Mouse (Mus musculus) ES-Bruce4 (cell line): ENCODE measurements around the gene Zfp276. TPM values are rescaled to one million over a fixed set of nuclear protein-coding genes. Genes with fewer than 3 reads are reported as not detected.

Experiments
- H3K27ac ChIP-seq: 2 replicates; pipeline ENCODE4 v1.5.1; 2012; ENCODE audit warnings: low read length, inconsistent platforms; ENCODE audit not compliant: insufficient read depth
- H3K27me3 ChIP-seq: 2 replicates; pipeline ENCODE4 v1.6.1; 2012; ENCODE audit warnings: mild to moderate bottlenecking, low read length, inconsistent platforms; ENCODE audit not compliant: control insufficient read depth, poor library complexity, insufficient read depth, severe bottlenecking
- H3K36me3 ChIP-seq: 2 replicates; pipeline ENCODE4 v1.6.1; 2012; ENCODE audit warnings: inconsistent platforms, mild to moderate bottlenecking, low read length, moderate library complexity; ENCODE audit not compliant: control insufficient read depth, poor library complexity, insufficient read depth, severe bottlenecking
- H3K4me1 ChIP-seq: one replicate; pipeline ENCODE4 v1.8.1; 2011; ENCODE audit warnings: low read length; ENCODE audit not compliant: control insufficient read depth, insufficient read depth
- H3K4me3 ChIP-seq: 2 replicates; pipeline ENCODE4 v1.5.1; 2011; ENCODE audit warnings: low read depth, mild to moderate bottlenecking, low read length
- H3K9ac ChIP-seq: 2 replicates; pipeline ENCODE4 v1.6.1; 2012; ENCODE audit warnings: low read depth, mild to moderate bottlenecking, inconsistent platforms; ENCODE audit not compliant: poor library complexity, severe bottlenecking
- H3K9me3 ChIP-seq: replicated peaks from 2 replicates; pipeline ENCODE4 v1.6.1; 2012; ENCODE audit warnings: mild to moderate bottlenecking, low read length, inconsistent platforms; ENCODE audit not compliant: control insufficient read depth, poor library complexity, insufficient read depth, severe bottlenecking
- CTCF ChIP-seq: IDR thresholded peaks from one replicate; pipeline ENCODE4 v1.8.1; 2011; ENCODE audit warnings: low read depth, low read length
- EP300 ChIP-seq: IDR thresholded peaks from 2 replicates; pipeline ENCODE4 v1.6.1; 2011; ENCODE audit warnings: low read depth, low read length; ENCODE audit not compliant: insufficient read depth
- POLR2A ChIP-seq: IDR thresholded peaks from one replicate; pipeline ENCODE4 v1.8.1; 2011; ENCODE audit warnings: low read length; ENCODE audit not compliant: insufficient read depth
- polyA plus RNA-seq: library from polyadenylated mRNA; stranded (reverse); fragments of >200 nt; gene quantifications from 2 replicates; pipeline ENCODE4 v1.2.4, GENCODE M21; 2011; ENCODE audit warnings: low read depth; ENCODE audit not compliant: missing spikeins, insufficient read depth, insufficient read length

Gene Zfp276
- polyA plus RNA-seq, 1 experiment: 7.4 TPM

DNA sequence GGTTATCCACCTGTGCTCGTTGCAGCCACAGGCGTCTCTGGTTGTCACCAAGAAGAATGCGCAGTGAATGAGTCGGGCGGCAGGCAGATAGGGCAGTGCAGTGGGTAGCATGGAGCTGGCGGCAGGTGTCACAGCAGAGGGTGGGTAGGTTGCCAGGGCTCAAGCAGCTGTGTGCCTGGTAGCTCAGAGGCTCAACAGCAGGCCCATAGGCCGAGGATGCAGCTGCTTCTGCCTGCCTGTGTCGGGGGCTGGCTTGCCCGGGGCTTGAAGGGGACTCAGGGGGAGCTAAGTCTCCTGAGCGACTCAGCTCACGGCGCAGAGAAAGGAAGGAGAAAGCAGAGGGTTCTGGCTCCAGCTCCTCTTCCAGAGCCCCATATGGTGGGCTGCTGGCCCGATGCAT lies 20.7 kb upstream of the Zfp276 start:
- Histone ChIP-seq H3K27ac (no peak overlapping the region), H3K4me3 (no peak overlapping the region), H3K27me3 (no peaks in the 10 kb centered on the region), H3K9ac (no peak overlapping the region), H3K4me1 (no peaks in the 10 kb centered on the region), H3K9me3 (no peaks in the 10 kb centered on the region), H3K36me3 (no peaks in the 10 kb centered on the region)
- TF ChIP-seq POLR2A (no peak), EP300 (no peak), CTCF (no peak)

DNA sequence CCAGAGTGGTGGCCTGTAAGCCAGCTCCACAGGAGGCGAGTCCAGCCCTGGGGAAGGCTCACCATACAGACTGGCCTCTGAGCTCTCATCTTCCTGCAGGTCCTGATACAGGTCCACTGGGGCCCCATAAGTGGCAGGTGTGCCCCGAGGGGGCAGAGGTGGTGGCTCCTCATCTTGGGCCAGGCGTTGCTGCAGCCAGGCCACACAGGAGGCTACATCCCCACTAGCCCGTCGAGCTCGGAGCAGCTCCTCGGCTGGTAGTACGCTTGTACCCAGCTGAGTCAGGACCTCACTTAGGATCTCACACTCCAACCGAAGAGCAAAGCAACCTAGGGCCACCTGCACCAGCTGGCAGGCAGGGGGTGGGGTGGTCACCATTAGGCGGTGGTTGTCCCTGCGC lies 20.2 kb upstream of the Zfp276 start:
- Histone ChIP-seq H3K4me3 (no peak overlapping the region), H3K9me3 (no peaks in the 10 kb centered on the region), H3K36me3 (no peaks in the 10 kb centered on the region), H3K27me3 (no peaks in the 10 kb centered on the region), H3K4me1 (no peaks in the 10 kb centered on the region), H3K9ac (no peak overlapping the region), H3K27ac (no peak overlapping the region)
- no peak for TF ChIP-seq POLR2A
- TF ChIP-seq EP300: no peak
- no peak for TF ChIP-seq CTCF

DNA sequence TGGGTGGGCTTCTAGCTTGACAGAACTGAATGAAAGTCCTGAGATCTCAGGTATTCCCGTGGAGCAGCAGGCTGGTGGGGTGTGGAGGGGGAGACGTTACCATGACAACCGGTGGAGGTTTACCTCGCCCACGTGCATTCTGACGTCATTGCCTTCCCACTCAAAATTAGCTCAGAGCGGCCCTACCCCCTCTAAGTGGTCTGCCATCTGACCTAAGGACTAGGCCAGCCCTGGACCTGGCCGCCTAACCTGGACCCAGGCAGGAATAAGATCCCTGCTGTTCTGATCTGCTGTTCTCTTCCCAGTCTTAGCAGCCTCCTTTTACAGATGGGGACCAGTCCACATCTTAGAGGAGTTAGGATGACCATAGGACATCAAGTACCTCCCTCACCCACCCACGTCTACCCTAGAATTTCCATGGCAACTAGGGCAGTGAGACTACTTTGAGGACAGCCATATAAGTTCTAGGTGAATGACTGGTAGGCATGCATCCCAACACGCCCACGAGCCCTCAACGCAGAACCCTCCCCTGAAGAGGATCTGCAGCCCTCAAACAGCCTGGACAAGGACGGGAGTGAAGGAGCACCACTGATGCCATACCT lies 19.0 kb upstream of the Zfp276 start:
- Histone ChIP-seq H3K27me3 (no peaks in the 10 kb centered on the region), H3K4me3 (peak overlapping the region; percentile 61; the same call in 1 of the 2 replicates)

DNA sequence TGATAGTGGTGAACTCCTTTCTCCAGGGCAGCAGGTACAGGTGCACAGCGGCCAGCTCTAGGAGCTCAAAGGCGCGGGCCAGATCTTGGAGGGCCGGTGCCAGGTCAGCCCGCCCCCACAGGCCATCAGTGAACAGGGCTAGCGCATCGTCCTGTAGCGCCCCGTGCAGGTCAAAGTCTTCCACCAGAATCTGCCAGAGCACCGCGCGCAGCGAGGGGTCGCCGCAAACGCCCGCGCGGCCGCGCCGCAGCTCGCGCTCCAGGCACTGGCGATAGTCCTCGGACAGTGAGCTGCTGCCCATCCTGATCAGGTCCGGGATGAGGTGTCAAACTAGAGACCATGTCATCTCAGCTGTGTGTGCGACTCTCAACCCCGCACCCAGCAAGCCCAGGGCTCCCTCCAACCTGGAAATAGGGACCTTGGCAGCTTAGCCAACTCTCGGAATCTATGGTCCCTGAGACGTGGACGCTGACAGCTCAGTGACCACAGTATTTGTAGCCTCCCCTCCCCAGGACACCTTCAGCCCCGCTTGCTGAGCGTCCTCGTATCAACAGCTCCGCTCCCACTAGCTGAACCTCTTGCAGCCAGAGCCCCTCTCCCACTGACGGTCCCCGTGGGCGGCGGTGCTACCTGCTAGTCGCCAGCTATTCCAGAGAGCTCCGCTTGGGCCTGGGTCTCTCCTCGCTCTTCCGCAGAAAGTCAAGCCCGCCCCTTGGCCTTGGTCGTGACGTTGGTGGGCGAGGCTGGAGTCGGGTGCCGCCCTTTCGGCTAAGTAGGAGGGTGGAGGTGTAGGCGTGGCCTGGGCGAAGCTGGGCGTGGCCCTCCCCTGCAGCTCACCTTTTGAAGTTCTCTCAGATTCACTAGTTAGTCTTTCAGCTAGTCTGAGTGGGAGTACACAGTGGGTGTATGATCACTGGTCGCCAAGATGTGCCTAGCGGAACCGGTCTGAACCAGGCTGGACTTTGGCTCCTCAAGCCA lies 18.2 kb upstream of the Zfp276 start, which contains the start of gene Spata2l:
Gene Spata2l, minus strand, starts transcription at position 714 of the 978 bp plus-strand sequence.
- no peaks in the 10 kb centered on the region for H3K9me3 ChIP-seq
- peak within 1 kb of the TSS; percentile 16; the same call in 1 of the 2 replicates for H3K9ac ChIP-seq
- H3K27ac ChIP-seq: no peak within 1 kb of the TSS
- H3K36me3 ChIP-seq: no peaks in the 10 kb centered on the region
- H3K4me3 ChIP-seq: peak within 1 kb of the TSS; percentile 61
- TF ChIP-seq CTCF (peak; percentile 22), EP300 (no peak)
- no peaks in the 10 kb centered on the region for H3K4me1 ChIP-seq
- H3K27me3 ChIP-seq: no peaks in the 10 kb centered on the region

More for the DNA sequence above, 19.0 kb upstream of the Zfp276 start:
- no peaks in the 10 kb centered on the region for H3K36me3 ChIP-seq
- H3K4me1 ChIP-seq: no peaks in the 10 kb centered on the region
- H3K9ac ChIP-seq: peak overlapping the region; percentile 16; the same call in 1 of the 2 replicates
- H3K9me3 ChIP-seq: no peaks in the 10 kb centered on the region
- H3K27ac ChIP-seq: no peak overlapping the region
- TF ChIP-seq EP300: no peak
- TF ChIP-seq POLR2A: no peak
- no peak for TF ChIP-seq CTCF

DNA sequence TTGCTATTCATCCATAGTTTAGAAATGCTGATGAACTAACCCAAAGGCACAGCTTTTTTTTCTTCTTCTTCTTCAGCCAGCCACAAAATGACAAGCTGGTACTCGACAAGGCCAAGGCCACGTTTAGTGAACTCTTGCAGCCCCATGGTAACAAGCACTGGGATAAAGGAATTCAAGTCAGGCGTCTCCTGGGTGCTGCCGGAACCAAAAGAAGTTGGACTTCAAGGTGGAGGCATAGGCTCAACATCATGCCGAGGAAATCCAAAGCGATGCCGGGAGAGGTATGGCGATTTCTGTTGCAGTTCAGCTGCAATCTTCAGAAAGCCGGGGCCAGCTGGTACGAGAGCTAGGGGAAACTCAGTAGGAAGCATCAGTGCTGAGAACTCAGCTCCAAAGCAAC lies 14.6 kb upstream of the Zfp276 start:
- H3K9ac ChIP-seq: no peak overlapping the region
- H3K9me3 ChIP-seq: no peaks in the 10 kb centered on the region
- no peak for TF ChIP-seq POLR2A
- no peak for TF ChIP-seq EP300
- TF ChIP-seq CTCF: no peak

More for the DNA sequence above, 14.6 kb upstream of the Zfp276 start:
- Histone ChIP-seq H3K4me1 (no peaks in the 10 kb centered on the region), H3K27me3 (no peaks in the 10 kb centered on the region), H3K4me3 (no peak overlapping the region), H3K36me3 (no peaks in the 10 kb centered on the region), H3K27ac (no peak overlapping the region)
